Mouse (Mus musculus) erythroblast, embryonic 14.5 days (primary cell): ENCODE results near the gene Ngdn. TPM values are rescaled to one million over a fixed set of nuclear protein-coding genes. Genes with fewer than 3 reads are reported as not detected.
"Not testable (repeated sequence)": the region's sequence is repeated elsewhere in the genome, so short reads cannot be mapped to it uniquely, and the experiment has no call there.

ENCODE experiments used
- H3K27me3 ChIP-seq: 2 replicates; pipeline ENCODE4 v1.6.1; 2012; ENCODE audit warnings: inconsistent platforms; ENCODE audit not compliant: control insufficient read depth
- H3K36me3 ChIP-seq: 2 replicates; pipeline ENCODE4 v1.6.1; 2012; ENCODE audit warnings: mild to moderate bottlenecking, inconsistent platforms; ENCODE audit not compliant: control insufficient read depth
- H3K4me1 ChIP-seq: 2 replicates; pipeline ENCODE4 v1.6.1; 2012; ENCODE audit warnings: inconsistent platforms; ENCODE audit not compliant: control insufficient read depth
- H3K4me3 ChIP-seq: replicated peaks from 2 replicates; pipeline ENCODE3; 2012; ENCODE audit warnings: moderate library complexity, mild to moderate bottlenecking, inconsistent platforms
- H3K9me3 ChIP-seq: 2 replicates; pipeline ENCODE4 v1.6.1; 2012; ENCODE audit warnings: low read length, inconsistent platforms, mixed read lengths; ENCODE audit not compliant: control insufficient read depth
- GATA1 ChIP-seq: IDR thresholded peaks from 2 replicates; pipeline ENCODE4 v1.6.1; 2012; ENCODE audit warnings: low read length, inconsistent platforms, mixed read lengths
- TAL1 ChIP-seq: IDR thresholded peaks from 3 replicates; pipeline ENCODE4 v1.6.1; 2012; ENCODE audit warnings: low read length, inconsistent platforms, mixed read lengths
- polyA plus RNA-seq: library from polyadenylated mRNA; stranded (reverse); fragments of >175 nt; gene quantifications from 2 replicates; pipeline ENCODE4 v1.2.3, GENCODE M21; 2012

Gene Ngdn
- 2.8 and 3.1 TPM in 2 replicates for polyA plus RNA-seq

DNA sequence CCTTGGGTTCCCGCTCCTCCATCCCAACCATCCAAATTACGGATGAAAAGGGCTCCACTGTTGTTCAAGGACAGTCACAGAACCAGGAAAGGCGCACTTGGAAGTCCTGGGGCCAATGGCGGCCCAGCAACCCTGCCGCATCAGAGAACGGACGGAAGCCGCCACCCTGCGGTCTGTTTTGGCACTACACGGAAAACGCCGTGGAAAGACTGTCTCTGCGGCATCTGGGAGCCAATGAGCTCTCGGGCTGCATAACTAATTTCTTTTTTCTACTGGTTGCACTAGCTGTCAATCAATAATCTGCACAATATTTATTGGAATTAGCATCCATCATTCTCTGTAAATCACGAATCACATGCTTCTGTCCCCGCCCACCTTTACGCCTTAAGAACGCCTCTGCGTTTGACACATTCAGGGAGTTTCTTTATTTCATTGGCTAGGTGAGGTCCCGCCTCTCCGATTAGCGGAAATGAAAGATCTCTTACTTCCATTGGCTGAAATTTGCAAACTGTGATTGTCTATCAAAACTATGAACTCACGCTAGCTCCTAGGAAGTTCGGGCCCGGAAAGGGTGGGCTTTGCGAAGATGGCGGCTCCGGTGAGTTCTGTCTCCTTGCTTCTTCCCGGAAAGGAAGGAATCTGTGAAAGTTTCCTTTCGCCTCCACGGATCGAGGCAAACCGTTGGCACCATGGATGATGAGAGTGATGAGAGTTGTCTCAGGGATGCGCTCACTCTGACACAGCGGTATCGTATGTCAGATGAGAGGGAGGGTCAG lies at the start of gene Ngdn:
Gene Ngdn, plus strand, starts transcription at position 464 of the 776 bp plus-strand sequence.
- TF ChIP-seq TAL1 (no peak), GATA1 (no peak)
- Histone ChIP-seq H3K4me1 (peaks cover 28% of the 10 kb centered on the region), H3K27me3 (no peaks in the 10 kb centered on the region), H3K9me3 (no peaks in the 10 kb centered on the region), H3K36me3 (peaks cover 25% of the 10 kb centered on the region), H3K4me3 (peak within 1 kb of the TSS; percentile 78)

DNA sequence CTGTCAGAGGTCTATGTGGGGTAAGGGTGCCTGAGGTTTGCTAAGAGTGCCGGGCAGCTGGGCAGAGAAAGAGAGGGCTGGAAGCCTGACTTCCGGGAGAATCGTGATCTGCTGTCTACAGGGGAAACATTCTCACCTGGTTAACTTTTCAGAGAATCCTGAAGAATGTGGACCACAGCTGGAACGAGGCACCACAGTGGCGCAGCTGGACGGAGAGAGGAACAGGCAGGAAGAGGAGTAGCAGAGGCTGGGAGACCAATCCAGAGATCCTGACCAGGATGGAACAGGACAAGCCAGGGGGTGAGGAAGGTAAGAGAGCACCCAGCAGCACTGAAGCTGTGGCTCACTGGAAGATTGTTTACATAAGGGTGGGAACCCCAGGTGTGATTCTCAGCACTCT lies 49.6 kb upstream of the Ngdn start:
- Histone ChIP-seq H3K4me1 (no peaks in the 10 kb centered on the region), H3K9me3 (no peaks in the 10 kb centered on the region), H3K4me3 (no peak overlapping the region), H3K36me3 (no peaks in the 10 kb centered on the region), H3K27me3 (no peaks in the 10 kb centered on the region)
- TF ChIP-seq GATA1 (no peak), TAL1 (no peak)

DNA sequence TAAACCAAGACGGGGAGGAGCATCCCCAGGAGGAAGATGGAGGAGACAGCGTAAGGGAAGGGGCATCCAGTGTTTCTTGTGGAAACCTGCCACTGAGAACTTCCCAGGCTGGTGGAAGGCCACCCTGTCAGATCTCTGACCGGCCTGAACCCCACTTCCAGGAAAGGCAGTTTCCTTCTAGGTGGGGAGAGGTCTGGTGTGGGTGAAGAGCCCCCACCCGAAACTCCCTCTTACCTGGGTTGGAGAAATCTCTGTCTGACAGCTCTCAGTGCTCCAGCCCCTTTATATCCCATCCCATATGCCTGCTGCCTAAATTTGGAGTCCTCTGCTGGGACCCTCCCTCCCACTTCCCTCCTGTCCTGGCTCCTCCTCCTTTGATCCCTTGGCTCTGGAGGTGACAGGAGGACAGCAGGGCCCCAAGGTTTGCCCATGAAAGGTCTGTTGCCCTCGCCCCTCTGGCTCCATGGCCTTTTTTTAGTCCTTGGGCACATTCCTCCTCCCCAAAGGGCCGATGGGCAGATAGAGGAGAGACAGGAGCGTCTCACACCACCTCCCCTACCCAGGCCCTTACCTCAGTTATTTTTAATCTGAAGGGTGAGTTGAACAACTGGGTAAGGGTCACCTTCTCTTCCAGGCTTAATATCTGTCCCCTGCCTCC lies 48.8 kb upstream of the Ngdn start, which contains the start of gene Myh6:
Gene Myh6, minus strand, starts transcription at position 608 of the 658 bp plus-strand sequence.
- Histone ChIP-seq H3K4me1 (no peaks in the 10 kb centered on the region), H3K27me3 (no peaks in the 10 kb centered on the region), H3K36me3 (no peaks in the 10 kb centered on the region), H3K9me3 (no peaks in the 10 kb centered on the region), H3K4me3 (no peak within 1 kb of the TSS)
- no peak for TF ChIP-seq GATA1
- TF ChIP-seq TAL1 = no peak

- no peaks in the 10 kb centered on the region for H3K9me3 ChIP-seq
- no peaks in the 10 kb centered on the region for H3K27me3 ChIP-seq
- H3K4me3 ChIP-seq = no peak overlapping the region
- TF ChIP-seq TAL1 (no peak), GATA1 (no peak)
- no peaks in the 10 kb centered on the region for H3K4me1 ChIP-seq
- H3K36me3 ChIP-seq = no peaks in the 10 kb centered on the region
These were observed 47.4 kb upstream of the Ngdn start for GRCm38 (mm10) chr14:54967874-54968273.

DNA sequence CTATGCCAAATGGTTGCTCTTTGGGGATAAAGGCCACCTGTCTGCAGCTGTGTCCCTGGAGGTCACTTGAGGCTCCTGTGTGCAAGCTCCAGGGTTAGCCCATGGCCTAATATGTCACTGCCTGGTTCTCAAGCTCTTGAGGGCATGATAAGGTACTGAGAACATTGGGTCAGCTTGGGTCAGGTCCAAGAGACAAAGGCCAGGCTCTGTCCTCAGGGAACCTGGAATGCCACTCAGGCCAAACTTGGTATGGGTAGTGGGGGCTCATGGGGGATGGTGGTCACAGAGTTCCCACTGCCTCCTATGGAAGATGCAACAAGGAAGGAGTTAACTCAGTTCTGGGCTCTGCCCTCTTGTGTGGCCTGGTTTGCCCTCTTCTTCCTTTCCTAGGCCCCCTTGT lies 46.9 kb upstream of the Ngdn start:
- Histone ChIP-seq H3K27me3 (no peaks in the 10 kb centered on the region), H3K36me3 (no peaks in the 10 kb centered on the region), H3K9me3 (no peaks in the 10 kb centered on the region), H3K4me1 (no peaks in the 10 kb centered on the region), H3K4me3 (no peak overlapping the region)
- no peak for TF ChIP-seq GATA1
- no peak for TF ChIP-seq TAL1

DNA sequence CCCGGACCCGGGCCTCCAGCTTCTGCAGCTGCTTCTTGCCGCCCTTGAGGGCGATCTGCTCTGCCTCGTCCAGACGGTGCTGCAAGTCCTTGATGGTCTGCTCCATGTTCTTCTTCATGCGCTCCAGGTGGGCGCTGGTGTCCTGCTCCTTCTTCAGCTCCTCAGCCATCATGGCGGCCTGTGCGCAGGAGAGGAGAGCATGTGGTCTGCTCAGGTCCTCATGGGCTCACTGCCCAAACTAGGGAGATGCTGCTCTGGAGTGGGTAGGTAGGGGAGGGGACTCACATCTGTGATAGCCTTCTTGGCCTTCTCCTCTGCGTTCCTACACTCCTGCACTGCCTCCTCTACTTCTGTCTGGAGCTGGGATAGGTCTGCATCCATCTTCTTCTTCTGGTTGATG lies 42.5 kb upstream of the Ngdn start:
- H3K27me3 ChIP-seq, H3K9me3 ChIP-seq, H3K36me3 ChIP-seq, H3K4me3 ChIP-seq, H3K4me1 ChIP-seq: not testable (repeated sequence)

DNA sequence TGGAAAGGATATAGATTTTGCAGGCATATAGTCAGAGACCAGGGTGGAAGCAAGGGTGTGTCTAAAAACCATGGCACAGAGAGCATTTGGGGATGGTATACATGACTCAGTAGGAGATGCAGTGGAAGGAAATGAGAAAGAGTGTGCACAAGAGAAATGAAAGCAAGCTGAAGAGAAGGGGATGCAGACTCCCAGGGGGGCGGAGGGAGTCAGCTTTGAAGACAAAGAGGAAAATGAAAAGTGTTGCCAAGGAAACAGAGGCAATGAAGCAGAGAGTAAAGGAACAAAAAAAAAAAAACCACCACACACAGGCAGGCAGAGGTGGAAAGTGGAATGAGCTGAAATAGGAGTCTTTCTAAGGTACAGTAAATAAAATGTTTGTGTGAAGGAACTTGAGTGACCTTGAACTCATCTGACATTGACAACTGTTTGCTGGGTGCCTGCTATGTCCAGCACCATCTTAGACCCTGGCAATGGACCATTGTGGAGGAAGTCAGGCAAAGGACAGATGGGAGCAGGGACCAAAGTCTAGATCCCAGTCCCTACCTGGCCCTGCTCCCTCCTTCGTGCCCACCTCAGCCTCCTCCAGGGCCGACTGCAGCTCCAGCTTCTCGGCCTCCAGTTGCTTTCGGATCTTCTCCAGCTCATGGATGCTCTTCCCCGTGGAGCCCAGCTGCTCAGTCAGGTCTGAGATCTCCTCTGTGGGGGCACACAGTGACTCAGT lies 41.0 kb upstream of the Ngdn start:
- no peaks in the 10 kb centered on the region for H3K9me3 ChIP-seq
- H3K27me3 ChIP-seq = no peaks in the 10 kb centered on the region; the same call in 1 of the 2 replicates
- H3K4me1 ChIP-seq = no peaks in the 10 kb centered on the region
- no peaks in the 10 kb centered on the region for H3K36me3 ChIP-seq
- no peak overlapping the region for H3K4me3 ChIP-seq
- TF ChIP-seq TAL1 (no peak), GATA1 (no peak)

GRCm38 (mm10) chr14:54976633-54977032 lies 38.6 kb upstream of the Ngdn start, which contains the start of gene Gm17428:
TSS of gene Gm17428 (plus strand) at chr14:54976933.
- Histone ChIP-seq H3K36me3 (no peaks in the 10 kb centered on the region), H3K4me3 (no peak within 1 kb of the TSS), H3K9me3 (no peaks in the 10 kb centered on the region), H3K4me1 (no peaks in the 10 kb centered on the region), H3K27me3 (no peaks in the 10 kb centered on the region; the same call in 1 of the 2 replicates)
- TF ChIP-seq TAL1 (no peak), GATA1 (no peak)

GRCm38 (mm10) chr14:54978664-54979063 lies 36.6 kb upstream of the Ngdn start:
- H3K36me3 ChIP-seq = no peaks in the 10 kb centered on the region
- TF ChIP-seq TAL1 = no peak
- TF ChIP-seq GATA1 = no peak
- no peaks in the 10 kb centered on the region for H3K9me3 ChIP-seq
- no peaks in the 10 kb centered on the region; the same call in 1 of the 2 replicates for H3K27me3 ChIP-seq
- no peaks in the 10 kb centered on the region for H3K4me1 ChIP-seq
- no peak overlapping the region for H3K4me3 ChIP-seq
